Mouse (Mus musculus) right cerebral cortex, postnatal 10 days (tissue): Measurements from ENCODE around the gene Kcnk2.

ENCODE experiments used
- DNase-seq, 2 experiments: peaks; one replicate each; pipeline ENCODE4 v3.0.0; 2021; ENCODE audit warnings: low spot score in 2 of 2

Gene Kcnk2

GRCm38 (mm10) chr1:189402223-189402943, at the start of gene Kcnk2:
Kcnk2 (minus strand) TSS chr1:189402273.
- no peak for DNase-seq

- peak in 1 of 2 experiments; percentile 12 for DNase-seq
Measured at GRCm38 (mm10) chr1:189440741-189441140, 38.7 kb upstream of the Kcnk2 start.

- no peak for DNase-seq
Measured at GRCm38 (mm10) chr1:189437126-189437525, 35.1 kb upstream of the Kcnk2 start.

GRCm38 (mm10) chr1:189435452-189435851, 33.4 kb upstream of the Kcnk2 start:
- DNase-seq, result no peak

- DNase-seq, result no peak
Measured at GRCm38 (mm10) chr1:189431479-189431878, 29.4 kb upstream of the Kcnk2 start.

- DNase-seq, result peak in 1 of 2 experiments; percentile 31
Measured at GRCm38 (mm10) chr1:189430534-189430933, 28.5 kb upstream of the Kcnk2 start.

GRCm38 (mm10) chr1:189429566-189429965, 27.5 kb upstream of the Kcnk2 start:
- DNase-seq, result peak; percentile 31 to 32

GRCm38 (mm10) chr1:189426252-189426651, 24.2 kb upstream of the Kcnk2 start:
- no peak for DNase-seq

- no peak for DNase-seq
Measured at GRCm38 (mm10) chr1:189419914-189420313, 17.8 kb upstream of the Kcnk2 start.

GRCm38 (mm10) chr1:189409906-189410305, 7.8 kb upstream of the Kcnk2 start:
- no peak for DNase-seq

GRCm38 (mm10) chr1:189405221-189405620, 3.1 kb upstream of the Kcnk2 start:
- DNase-seq, result no peak

GRCm38 (mm10) chr1:189403546-189403945, 1.5 kb upstream of the Kcnk2 start:
- DNase-seq, result no peak

GRCm38 (mm10) chr1:189403139-189403538, 1.1 kb upstream of the Kcnk2 start:
- DNase-seq, result no peak

GRCm38 (mm10) chr1:189386848-189387247, 15.2 kb downstream of the Kcnk2 start:
- DNase-seq, result no peak

GRCm38 (mm10) chr1:189386141-189386540, 15.9 kb downstream of the Kcnk2 start:
- DNase-seq, result no peak

- no peak for DNase-seq
Measured at GRCm38 (mm10) chr1:189367722-189368121, 34.4 kb downstream of the Kcnk2 start.

- DNase-seq, result no peak
Measured at GRCm38 (mm10) chr1:189364188-189364587, 37.9 kb downstream of the Kcnk2 start.

GRCm38 (mm10) chr1:189362579-189362978, 39.5 kb downstream of the Kcnk2 start:
- no peak for DNase-seq

GRCm38 (mm10) chr1:189359699-189360098, 42.4 kb downstream of the Kcnk2 start:
- no peak for DNase-seq

- DNase-seq, result no peak
Measured at GRCm38 (mm10) chr1:189353887-189354286, 48.2 kb downstream of the Kcnk2 start.

- no peak for DNase-seq
Measured at GRCm38 (mm10) chr1:189351804-189352203, 50.3 kb downstream of the Kcnk2 start.

- DNase-seq, result no peak
Measured at GRCm38 (mm10) chr1:189349205-189349604, 52.9 kb downstream of the Kcnk2 start.

GRCm38 (mm10) chr1:189345166-189345565, 56.9 kb downstream of the Kcnk2 start:
- no peak for DNase-seq
